Mouse (Mus musculus) erythroid progenitor cell, adult 5-6 weeks (primary cell): ENCODE results near the gene Gprin2. TPM values are rescaled to one million over a fixed set of nuclear protein-coding genes. Genes with fewer than 3 reads are reported as not detected.

Experiments used
- ATAC-seq: replicated peaks from 2 replicates; pipeline ENCODE4 v1.8.0; 2016; ENCODE audit warnings: moderate number of reproducible peaks, mild to moderate bottlenecking, moderate TSS enrichment, inconsistent platforms; ENCODE audit not compliant: poor library complexity, low FRiP score, severe bottlenecking
- total RNA-seq, 2 experiments: library from RNA; stranded (forward) in 1 of 2; stranded (reverse) in 1 of 2; fragments of 150-400 nt in 1 of 2; fragments of 186-747, 209-891 nt in 1 of 2; gene quantifications; 2 replicates each; pipeline versions ENCODE4 v1.2.3 to v1.2.4; 2015 to 2017; ENCODE audit warnings: low replicate concordance in 2 of 2

The Gprin2 gene
- not detected in 2 replicates for total RNA-seq (2015; ENCODE audit: low replicate concordance)
- total RNA-seq (2017; ENCODE audit: low replicate concordance): not detected in 2 replicates

DNA sequence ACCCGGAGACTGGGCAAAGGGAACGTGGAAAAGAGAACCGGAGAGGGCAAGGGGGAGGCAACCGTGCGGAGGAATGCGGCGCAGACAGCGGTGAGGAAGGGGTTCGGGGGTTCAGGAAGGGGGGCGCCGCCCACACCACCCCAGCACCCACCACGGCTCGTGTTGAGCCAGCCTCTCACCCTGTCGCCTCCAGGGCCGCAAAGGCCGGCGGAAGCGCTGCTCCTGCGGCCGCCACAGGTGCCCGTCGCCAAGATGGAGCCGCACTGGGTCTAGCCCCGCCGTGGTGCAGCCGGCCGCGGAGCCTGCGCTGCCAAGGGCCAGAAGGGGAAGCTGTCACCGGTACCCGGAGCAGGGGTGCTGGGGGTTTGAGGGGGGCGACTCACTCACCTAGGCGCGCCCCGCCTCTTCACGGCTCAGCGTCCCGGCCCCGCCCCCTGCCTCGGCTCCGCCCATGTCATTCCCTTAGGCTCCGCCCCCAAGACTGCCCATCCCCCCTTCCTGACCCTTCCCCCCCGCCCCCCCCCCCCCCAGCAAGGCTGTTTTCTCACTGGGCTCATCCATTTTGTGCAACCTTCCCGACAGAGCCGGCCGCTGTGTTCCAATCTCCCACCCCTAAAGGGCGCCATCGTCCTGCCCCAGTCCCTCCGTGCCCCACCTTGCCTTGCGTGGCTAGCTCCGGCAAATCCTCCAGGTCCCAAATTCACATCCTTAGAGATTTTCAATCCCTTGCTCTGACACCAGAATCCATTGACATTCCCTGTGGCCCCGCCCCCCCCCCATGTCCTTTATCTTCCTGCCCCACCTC lies at the start of gene Gprin2:
Gene Gprin2 (minus strand): TSS at position 423 of the 805 bp plus-strand sequence.
- ATAC-seq: no peak

DNA sequence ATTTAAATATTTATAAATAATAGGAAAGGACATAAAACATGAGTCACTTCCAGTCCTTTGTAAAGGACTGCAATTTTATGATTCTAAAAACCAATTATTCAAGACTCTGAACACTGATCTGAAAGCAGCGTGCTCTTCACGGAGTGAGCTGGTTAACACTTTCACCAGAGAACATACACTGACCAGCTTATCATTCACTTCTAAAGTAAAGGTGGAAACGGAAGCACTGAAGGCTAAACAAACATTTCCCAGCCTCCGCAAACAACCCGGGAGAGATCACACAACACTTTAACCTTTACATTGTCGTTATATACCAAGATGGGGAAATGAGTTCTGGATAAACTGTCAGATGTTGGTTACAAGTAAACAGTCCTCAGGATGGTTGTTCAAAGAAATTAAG lies 39.2 kb upstream of the Gprin2 start:
- ATAC-seq: no peak

DNA sequence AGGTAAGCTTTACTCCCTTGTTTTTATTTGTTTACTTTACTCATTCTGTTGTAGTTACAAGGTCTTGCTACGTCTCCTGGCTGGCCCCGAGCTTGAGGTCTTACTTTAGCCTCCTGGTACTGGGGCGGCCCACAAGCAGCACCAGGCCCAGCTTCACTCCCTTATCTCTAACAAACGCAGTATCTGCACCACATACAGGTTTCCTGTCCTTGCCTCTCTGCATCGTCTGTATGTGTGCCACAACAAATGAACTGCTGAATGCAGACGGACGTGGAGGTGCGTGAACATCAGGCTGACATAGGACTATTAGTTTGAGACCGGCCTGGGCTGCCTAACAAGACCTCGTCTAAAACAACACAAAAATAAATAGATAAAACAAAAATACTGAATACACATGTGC lies 38.8 kb upstream of the Gprin2 start:
- ATAC-seq: no peak

DNA sequence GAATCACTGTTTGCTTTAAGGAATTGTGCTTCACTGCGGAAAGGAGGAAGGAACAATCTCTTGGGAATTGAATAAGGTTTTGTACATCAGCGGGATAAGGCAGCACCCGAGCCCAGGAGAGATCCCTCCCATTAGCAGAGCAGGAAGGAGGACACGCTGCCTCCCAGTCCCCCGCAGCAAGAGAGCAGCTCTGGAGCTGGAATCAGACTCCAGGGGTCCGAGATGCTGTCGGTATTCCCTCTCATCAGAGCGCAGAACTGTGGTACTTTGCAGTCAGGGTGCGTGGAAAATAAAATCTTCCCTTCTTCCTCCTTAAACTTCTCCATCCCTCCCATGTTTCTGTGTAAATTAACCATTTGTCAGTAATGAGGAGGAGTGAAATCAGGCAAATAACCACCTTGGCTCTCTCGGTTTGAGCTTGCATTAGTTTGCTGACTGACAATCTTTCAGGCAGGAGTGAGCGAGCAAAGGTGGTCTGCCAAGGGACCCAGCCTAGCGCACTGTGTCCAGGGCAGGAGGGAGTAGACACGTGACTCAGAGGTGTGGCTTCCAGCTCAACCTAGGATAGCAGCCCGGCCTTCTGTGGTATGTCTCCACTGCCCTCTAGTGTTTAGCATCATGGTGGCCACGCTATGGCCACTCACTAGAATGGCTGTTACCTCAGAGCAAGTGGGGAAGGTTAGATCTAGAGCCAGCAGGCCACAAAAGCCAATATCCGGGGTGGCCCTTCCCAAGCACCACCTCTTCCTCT lies 33.4 kb upstream of the Gprin2 start:
- no peak for ATAC-seq

DNA sequence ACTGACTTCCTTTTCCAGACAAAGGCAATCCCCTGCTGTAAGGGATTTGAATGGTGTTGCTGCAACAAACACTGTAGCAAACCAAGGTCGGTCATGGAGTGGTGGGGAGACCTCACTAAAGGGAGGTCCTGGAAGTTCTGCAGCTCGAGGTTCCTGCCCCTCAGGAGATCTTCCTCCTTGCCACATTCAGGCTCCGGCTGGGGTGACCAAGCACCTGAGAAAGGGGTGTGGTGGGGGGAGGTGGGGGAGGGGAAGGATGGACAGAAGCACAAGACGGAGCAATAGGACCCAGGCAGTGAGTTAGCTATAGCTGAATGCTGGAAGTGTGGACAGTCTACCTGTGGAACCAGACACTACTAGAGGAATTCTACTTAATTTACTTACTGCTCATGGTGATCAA lies 32.4 kb upstream of the Gprin2 start:
- ATAC-seq: no peak

DNA sequence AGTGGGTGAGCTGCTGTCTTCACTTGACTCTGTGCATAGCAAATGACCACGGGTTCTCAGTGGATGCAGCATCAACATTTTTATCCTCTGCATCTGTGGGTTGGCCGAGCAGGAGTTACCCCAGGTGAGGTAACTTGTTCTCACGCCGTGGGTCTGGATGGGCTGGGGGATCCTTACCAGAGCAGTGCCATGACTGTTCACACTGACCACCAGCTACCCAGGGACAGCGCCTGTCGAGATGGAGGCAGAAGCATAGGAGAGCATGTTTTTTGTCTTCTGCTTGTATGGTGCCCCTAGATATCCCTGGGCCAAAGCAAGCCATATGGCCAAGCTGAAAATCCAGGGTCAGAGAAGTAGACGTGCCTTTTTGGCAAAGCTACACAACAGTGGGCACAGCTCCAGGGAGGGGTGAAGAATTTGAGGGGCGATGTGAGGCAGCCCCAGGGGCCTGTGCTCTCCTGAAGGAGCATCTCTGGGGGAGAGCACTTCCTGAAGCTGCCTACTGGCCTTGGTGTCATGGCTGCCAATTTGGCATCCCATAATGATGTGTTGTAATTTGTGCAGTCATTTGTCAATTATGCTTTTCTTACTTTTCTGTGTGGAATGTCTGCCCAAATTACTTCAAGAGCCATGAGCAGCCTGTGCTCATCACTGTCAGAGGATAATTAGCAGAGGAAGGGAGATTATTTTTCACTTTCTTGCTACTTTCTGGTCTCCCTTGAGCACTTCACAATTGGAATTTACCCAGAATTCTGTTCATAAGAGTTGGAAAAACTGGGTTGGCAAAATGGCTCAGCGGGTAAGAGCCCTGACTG lies 31.6 kb upstream of the Gprin2 start:
- no peak for ATAC-seq

DNA sequence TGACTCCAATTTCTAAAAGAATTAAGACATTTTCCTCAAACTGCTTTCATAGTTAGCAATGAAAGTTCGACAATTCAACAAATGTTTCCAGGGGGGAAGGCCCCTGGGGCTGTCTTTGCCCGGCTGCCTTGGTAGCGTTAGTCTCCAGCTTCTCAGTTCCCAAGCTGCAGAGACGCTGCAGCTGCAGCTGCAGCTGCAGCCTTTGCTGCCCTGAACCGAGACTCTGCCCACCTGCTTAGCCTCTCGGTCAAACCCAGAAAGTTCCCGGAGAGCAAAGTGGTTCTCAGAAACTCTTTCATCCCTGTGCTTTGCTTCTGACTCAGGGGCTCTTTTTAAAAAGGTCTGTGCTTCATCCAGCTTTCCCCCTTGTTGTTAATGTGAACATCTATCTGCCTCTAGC lies 30.9 kb upstream of the Gprin2 start:
- no peak for ATAC-seq

DNA sequence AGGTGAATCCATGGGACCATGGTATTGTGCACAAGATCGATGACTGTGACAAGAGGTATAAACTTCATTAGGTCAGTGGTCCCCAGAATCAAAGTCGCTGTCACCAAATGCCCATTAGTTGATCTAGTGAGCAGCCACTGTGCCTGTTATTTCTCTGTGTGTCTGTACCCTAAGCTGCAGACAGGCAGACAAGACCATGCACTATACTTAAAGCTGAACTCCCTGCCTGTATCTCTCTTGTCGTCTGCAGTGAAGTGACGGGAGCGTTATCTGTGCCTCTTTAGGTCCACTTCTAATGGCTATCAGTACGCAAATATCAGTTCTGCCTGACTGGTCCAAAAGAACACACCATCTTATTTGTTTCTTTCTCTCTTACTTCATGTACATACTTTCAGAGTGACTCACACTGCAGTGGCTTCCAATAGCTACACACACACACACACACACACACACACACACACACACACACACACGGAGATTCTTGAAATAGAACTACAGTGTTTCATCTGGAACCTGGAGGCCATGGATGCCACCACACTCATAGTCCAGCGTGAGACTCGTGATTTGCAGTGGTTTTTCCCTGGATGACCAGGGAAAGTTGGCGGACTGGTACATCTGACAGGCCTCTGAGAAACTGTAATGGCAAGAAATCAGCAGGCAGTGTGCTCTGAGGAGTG lies 27.5 kb upstream of the Gprin2 start:
- no peak for ATAC-seq

DNA sequence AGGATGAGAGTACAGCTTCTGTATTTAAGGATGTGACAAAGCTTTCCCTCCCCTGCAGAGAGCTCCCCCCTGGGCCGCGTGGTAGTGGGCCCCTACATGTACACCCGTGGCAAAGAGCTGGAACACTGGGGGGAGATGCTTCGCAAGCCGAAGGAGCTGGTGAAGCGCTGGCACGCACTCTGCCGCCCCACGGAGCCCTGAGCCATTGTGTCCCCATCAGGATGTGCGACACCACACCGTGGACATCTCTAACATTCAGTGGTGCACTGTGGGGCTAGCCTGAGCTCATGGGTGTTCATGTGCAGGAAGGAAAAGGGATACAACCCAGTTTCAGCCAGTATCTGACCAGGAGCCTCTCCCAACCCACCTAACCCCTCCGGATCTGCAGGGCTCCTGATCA lies 26.5 kb upstream of the Gprin2 start:
- no peak for ATAC-seq

DNA sequence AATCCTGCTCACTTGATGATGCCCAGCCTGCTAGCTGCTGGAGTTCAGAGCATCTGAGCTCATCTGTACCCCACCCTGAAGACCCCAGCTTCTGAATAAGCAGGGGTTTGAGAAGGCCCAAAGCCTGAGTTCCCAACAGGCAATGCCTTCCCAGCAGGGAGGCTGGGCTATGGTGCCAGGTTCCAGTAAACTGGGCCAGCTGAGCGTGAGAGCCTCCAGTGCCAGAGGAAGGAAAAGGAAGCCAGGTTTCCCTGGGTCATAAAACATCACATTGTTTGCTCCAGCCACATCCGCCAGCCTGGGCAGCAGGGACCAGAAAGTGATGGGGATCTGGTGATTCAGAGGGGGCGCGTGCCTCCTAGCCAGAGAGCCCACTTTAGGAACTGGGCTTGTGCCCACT lies 25.1 kb upstream of the Gprin2 start:
- ATAC-seq: no peak

DNA sequence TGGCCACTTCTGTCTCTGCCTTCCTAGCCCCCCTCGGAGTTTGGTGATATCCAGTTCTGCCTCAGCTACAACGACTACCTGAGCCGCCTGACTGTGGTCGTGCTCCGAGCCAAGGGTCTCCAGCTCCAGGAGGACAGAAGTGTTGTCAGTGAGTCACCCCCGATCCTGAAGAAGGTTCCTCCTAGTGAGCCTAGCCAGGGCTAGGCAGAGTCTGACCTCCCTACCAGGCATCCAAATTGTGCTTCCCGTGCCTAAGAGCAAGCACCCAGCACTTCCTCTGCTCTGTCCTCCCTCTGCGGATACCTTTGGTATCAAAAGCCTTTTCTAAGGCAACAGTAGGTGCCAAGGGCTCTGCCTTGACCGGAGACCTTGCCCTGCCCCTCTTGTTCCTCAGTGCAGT lies 24.5 kb upstream of the Gprin2 start:
- ATAC-seq: no peak

DNA sequence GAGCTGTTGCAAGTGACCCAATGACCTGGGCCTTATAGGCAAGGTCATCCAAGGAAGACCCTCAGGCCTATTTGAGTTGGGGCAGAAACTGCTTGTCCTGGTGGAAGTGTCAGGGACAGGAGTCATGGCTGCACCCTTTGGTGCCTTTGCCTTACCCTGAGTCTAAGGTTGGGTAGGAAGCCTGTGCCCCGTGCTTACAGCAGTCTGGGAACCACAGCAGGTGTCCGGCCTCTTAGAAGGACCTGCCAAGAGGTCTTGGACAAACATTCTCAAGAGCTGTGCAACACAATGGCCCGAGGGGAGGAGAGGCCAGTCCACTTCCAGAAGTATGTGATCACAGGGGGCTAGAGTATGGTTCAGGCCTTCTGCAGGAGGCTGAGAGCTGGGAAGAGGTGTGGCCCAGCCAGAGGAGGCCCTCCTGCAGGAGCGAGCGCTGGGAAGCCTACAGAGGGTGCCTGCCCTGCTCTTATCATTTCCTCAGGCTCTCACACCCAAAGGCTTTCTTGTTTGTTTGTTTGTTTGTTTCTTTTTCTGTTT lies 22.0 kb upstream of the Gprin2 start:
- ATAC-seq: no peak

DNA sequence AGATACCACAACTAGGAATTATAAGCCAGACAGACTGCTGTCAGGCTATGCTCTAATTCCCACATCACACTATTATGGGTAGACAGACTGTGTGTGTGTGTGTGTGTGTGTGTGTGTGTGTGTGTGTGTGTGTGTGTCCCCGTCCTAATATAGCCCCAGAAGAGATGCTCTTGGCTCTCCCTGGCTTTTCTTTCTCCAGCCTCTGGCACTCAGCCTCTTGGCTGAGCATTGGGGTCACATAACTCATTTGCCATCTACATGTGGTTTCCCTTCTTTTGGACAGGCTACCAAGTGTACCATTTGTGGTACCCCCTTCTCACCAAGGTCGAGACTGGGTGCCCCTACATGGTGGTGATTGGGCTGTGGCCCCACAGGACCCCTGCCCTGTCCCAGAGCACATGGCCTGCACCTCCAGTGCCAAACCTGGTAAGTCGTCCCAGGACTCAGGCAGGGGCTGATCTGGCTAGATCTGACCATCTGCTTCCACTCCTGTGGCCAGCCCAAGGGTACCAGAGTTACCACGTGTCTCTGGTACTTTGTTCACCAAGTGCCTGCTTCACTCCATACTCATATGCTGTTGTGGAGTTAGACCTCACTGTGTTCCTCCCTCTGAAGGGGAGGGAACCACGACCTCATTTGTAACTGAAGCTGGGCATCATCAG lies 20.1 kb upstream of the Gprin2 start:
- ATAC-seq: no peak

DNA sequence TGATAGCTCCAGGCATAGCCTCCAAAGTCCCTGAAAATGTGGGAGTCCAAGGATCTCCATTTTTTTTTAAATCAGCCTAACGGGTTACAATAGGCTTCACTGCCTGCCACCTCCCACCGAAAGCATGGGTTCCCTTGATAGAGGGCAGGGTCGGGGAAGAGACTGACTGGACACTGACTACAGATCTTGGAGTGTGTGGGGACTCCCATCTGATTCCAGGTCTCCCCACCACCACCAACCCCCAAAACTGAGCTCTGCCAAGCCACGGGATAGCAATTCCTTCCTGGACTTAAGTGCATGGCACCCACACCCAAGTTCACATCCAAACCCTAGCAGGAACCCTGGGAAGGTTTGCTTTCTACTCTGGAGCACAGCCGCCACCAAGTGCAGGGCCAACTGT lies 19.0 kb upstream of the Gprin2 start:
- no peak for ATAC-seq

DNA sequence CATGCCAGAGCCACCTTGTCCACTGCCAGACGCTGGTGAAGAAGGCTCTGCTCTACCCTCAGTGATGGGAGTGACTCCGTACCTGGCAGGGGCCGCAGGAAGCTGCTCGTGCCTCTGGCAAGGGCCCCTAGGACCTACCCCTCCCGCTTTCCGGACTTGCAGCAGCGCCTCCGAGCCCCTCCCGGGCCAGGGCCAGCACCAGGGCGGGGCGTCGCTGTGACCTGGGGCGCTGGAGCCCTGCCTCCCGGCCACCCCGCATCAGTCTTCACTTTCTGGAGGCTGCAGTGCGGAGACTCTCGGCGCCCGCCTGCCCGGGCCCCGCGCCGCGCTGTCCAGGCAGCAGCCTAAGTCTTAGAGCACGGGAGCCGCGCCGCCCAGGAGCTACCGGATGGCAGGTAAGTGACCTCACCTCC lies 18.3 kb upstream of the Gprin2 start:
- no peak for ATAC-seq

DNA sequence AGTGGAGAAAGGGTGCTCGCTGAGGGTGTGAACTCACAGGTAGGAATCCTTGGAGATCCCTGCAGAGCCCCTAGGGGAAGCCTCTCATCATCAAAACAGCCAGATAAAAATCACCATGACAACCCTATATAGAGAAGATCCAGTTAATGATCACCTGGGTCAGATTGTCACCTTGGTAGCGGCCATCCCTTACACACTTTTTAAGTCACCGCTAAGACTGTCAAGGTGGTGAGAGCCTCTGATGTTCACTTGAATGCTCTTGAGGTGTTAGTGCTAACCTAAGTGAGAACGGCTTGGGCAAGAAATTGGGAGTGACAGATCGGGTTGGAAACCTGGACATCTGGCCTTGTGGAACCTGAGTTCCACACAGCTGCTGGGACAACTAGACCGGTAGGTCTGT lies 17.8 kb upstream of the Gprin2 start, which contains the start of gene Syt15:
Gene Syt15 (plus strand): TSS at position 301 of the 400 bp plus-strand sequence.
- no peak for ATAC-seq

DNA sequence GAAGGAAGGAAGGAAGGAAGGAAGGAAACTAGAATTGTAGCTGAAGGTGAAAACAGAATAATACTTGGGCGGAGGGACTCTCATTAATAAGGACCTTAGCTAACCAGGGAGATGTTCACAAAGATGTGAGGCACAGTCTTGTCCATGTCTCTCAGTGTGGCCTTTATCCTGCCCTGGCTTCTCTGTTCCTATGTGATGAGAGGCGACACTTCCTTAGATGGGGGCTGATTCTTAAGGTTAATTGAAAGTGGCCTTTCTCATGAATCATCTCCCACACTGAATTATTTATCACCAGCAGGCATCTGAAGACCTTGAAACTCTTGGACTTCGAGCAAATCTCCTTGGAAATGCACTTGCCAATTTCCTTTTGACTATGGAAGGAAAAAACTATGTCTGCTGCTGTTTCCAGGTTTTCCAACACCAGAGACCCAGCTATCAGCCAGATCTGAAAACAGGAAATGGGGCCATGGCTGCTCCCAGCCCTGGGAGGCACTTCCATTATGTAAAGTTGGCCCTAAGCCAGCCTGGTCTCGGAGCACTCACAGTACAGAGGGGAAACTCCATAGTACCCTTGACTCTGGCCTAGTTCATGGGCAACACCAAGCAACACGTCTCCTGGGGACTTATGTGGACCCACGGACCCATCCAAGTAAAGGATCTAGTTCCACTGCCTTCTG lies 14.1 kb upstream of the Gprin2 start:
- no peak for ATAC-seq

DNA sequence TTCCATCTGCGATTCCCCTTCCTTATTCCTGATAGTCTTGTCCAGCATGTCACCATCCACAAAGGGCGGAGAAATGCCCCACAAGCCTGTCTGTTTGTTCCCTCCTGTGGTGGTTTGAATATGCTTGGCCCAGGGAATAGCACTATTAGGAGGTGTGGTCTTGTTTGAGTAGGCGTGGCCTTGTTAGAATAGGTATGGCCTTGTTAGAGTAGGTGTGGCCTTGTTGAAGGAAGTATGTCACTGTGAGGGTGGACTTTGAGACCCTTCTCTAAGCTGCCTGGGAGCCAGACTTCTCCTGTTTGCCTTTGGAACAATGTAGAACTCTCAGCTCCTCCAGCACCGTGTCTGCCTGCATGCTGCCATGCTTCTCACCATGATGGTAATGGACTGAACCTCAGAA lies 8.5 kb upstream of the Gprin2 start:
- no peak for ATAC-seq
